Mouse (Mus musculus) lung, postnatal 0 days (tissue): ENCODE data around the gene Phf12.

Source experiments
- CTCF ChIP-seq: IDR thresholded peaks from 2 replicates; pipeline ENCODE4 v1.5.1; 2016; ENCODE audit warnings: antibody characterized with exemption, mild to moderate bottlenecking
- EP300 ChIP-seq: IDR thresholded peaks from 2 replicates; pipeline ENCODE4 v1.6.1; 2016; ENCODE audit warnings: antibody characterized with exemption, mild to moderate bottlenecking, control low read depth

- TF ChIP-seq CTCF (no peak), EP300 (no peak)
These were observed 44.7 kb upstream of the Phf12 start for GRCm38 (mm10) chr11:77937649-77938410.
